Mouse (Mus musculus) stomach, embryonic 15.5 days (tissue): Measurements from ENCODE around the gene Tnf. TPM values are rescaled to one million over a fixed set of nuclear protein-coding genes. Genes with fewer than 3 reads are reported as not detected.

Experiments used
- ATAC-seq: fragments of 200-750 bp; cut with Nextera tagmentation; 2 replicates; pipeline ENCODE4 v1.8.0; 2017; ENCODE audit warnings: low read depth, moderate number of reproducible peaks, moderate TSS enrichment; ENCODE audit not compliant: insufficient read depth, low FRiP score
- H3K27ac ChIP-seq: fragments of 300-500 bp; sonication (generic); 2 replicates; pipeline ENCODE4 v1.5.1; 2015; ENCODE audit warnings: mild to moderate bottlenecking, inconsistent platforms
- H3K27me3 ChIP-seq: fragments of 300-500 bp; sonication (generic); replicated peaks from 2 replicates; pipeline ENCODE4 v1.6.1; 2015; ENCODE audit warnings: inconsistent platforms
- H3K36me3 ChIP-seq: fragments of 300-500 bp; sonication (generic); 2 replicates; pipeline ENCODE4 v1.6.1; 2015; ENCODE audit warnings: inconsistent platforms
- H3K4me1 ChIP-seq: fragments of 300-500 bp; sonication (generic); 2 replicates; pipeline ENCODE4 v1.6.1; 2015; ENCODE audit warnings: inconsistent platforms
- H3K4me2 ChIP-seq: fragments of 300-500 bp; sonication (generic); 2 replicates; pipeline ENCODE4 v1.6.1; 2015; ENCODE audit warnings: mild to moderate bottlenecking, inconsistent platforms
- H3K4me3 ChIP-seq: fragments of 300-500 bp; sonication (generic); replicated peaks from 2 replicates; pipeline ENCODE4 v1.5.1; 2015; ENCODE audit warnings: inconsistent platforms
- H3K9ac ChIP-seq: fragments of 300-500 bp; sonication (generic); 2 replicates; pipeline ENCODE4 v1.6.1; 2015; ENCODE audit warnings: inconsistent platforms
- H3K9me3 ChIP-seq: fragments of 300-500 bp; sonication (generic); 2 replicates; pipeline ENCODE4 v1.6.1; 2016; ENCODE audit warnings: inconsistent platforms
- WGBS: fragments of 180-500 bp; shearing (Covaris S2); methylation state at CpG from one replicate; pipeline ENCODE4 v1.1.7; 2015; 5-methylcytosine and 5-hydroxymethylcytosine counted together
- polyA plus RNA-seq: library from polyadenylated mRNA; unstranded; fragments of >200 nt; fragmentation: Nextera tagmentation; extraction: Ambion mirVana; gene quantifications from 2 replicates; pipeline ENCODE4 v1.2.1, GENCODE M21; 2015

The Tnf gene
- polyA plus RNA-seq, 1 experiment from 2014 or later, result 0.28 TPM

GRCm38 (mm10) chr17:35195631-35196320, 6.0 kb downstream of the Tnf start:
- Histone ChIP-seq H3K9ac (peak overlapping the region; percentile 35), H3K4me2 (peak overlapping the region; percentile 93), H3K4me3 (peak overlapping the region; percentile 47), H3K9me3 (no peaks in the 10 kb centered on the region), H3K27ac (no peak overlapping the region), H3K27me3 (peaks cover 15% of the 10 kb centered on the region), H3K36me3 (no peaks in the 10 kb centered on the region), H3K4me1 (peaks cover 15% of the 10 kb centered on the region; the same call in 1 of the 2 replicates)
- WGBS, result 2% methylated on average over 63 of the region's 66 CpGs
- ATAC-seq, result peak; percentile 73

GRCm38 (mm10) chr17:35194844-35195630, 6.8 kb downstream of the Tnf start:
- peaks cover 15% of the 10 kb centered on the region for H3K27me3 ChIP-seq
- no peak for ATAC-seq

GRCm38 (mm10) chr17:35193881-35194843, 7.6 kb downstream of the Tnf start, which contains the start of gene Ltb:
TSS of gene Ltb (plus strand) at chr17:35194439.
- ATAC-seq, result no peak
- peaks cover 15% of the 10 kb centered on the region; the same call in 1 of the 2 replicates for H3K4me1 ChIP-seq
- peak within 1 kb of the TSS; percentile 93 for H3K4me2 ChIP-seq
- no peaks in the 10 kb centered on the region for H3K9me3 ChIP-seq
- H3K27me3 ChIP-seq, result peaks cover 15% of the 10 kb centered on the region
- WGBS, result 54% methylated on average over 28 of the region's 28 CpGs
- no peak within 1 kb of the TSS for H3K27ac ChIP-seq
- H3K36me3 ChIP-seq, result no peaks in the 10 kb centered on the region
- H3K9ac ChIP-seq, result no peak within 1 kb of the TSS
- H3K4me3 ChIP-seq, result peak within 1 kb of the TSS; percentile 47

More at GRCm38 (mm10) chr17:35194844-35195630, 6.8 kb downstream of the Tnf start:
- 38% methylated on average over 19 of the region's 19 CpGs for WGBS
- H3K4me1 ChIP-seq, result peaks cover 15% of the 10 kb centered on the region; the same call in 1 of the 2 replicates
- no peaks in the 10 kb centered on the region for H3K9me3 ChIP-seq
- H3K9ac ChIP-seq, result no peak overlapping the region
- peak overlapping the region; percentile 93 for H3K4me2 ChIP-seq
- H3K4me3 ChIP-seq, result peak overlapping the region; percentile 47
- no peaks in the 10 kb centered on the region for H3K36me3 ChIP-seq
- no peak overlapping the region for H3K27ac ChIP-seq

GRCm38 (mm10) chr17:35192924-35193323, 8.9 kb downstream of the Tnf start:
- H3K9ac ChIP-seq, result no peak overlapping the region
- no peaks in the 10 kb centered on the region for H3K36me3 ChIP-seq
- no peak overlapping the region; the same call in 1 of the 2 replicates for H3K27ac ChIP-seq
- peaks cover 11% of the 10 kb centered on the region for H3K27me3 ChIP-seq
- H3K9me3 ChIP-seq, result no peaks in the 10 kb centered on the region
- no peak overlapping the region for H3K4me2 ChIP-seq
- no peak for ATAC-seq
- H3K4me3 ChIP-seq, result no peak overlapping the region
- H3K4me1 ChIP-seq, result peaks cover 15% of the 10 kb centered on the region; the same call in 1 of the 2 replicates
- 86% methylated on average over 5 of the region's 5 CpGs for WGBS

GRCm38 (mm10) chr17:35191723-35192122, 10.1 kb downstream of the Tnf start:
- no peak overlapping the region for H3K9ac ChIP-seq
- ATAC-seq, result no peak
- no peak overlapping the region for H3K4me3 ChIP-seq
- no peak overlapping the region for H3K27ac ChIP-seq
- WGBS, result 61% methylated on average over 2 of the region's 2 CpGs
- H3K4me1 ChIP-seq, result peaks cover 16% of the 10 kb centered on the region
- H3K4me2 ChIP-seq, result no peak overlapping the region
- peaks cover 11% of the 10 kb centered on the region for H3K27me3 ChIP-seq
- no peaks in the 10 kb centered on the region for H3K9me3 ChIP-seq
- no peaks in the 10 kb centered on the region for H3K36me3 ChIP-seq

GRCm38 (mm10) chr17:35190096-35190495, 11.7 kb downstream of the Tnf start:
- Histone ChIP-seq H3K27me3 (peaks cover 3% of the 10 kb centered on the region), H3K9me3 (no peaks in the 10 kb centered on the region), H3K4me1 (peaks cover 15% of the 10 kb centered on the region), H3K36me3 (no peaks in the 10 kb centered on the region), H3K9ac (no peak overlapping the region), H3K27ac (no peak overlapping the region), H3K4me2 (no peak overlapping the region), H3K4me3 (no peak overlapping the region)
- WGBS, result 69% methylated on average over 4 of the region's 4 CpGs
- ATAC-seq, result no peak

- Histone ChIP-seq H3K4me3 (no peak overlapping the region), H3K4me1 (peaks cover 9% of the 10 kb centered on the region), H3K36me3 (no peaks in the 10 kb centered on the region), H3K4me2 (no peak overlapping the region), H3K27me3 (no peaks in the 10 kb centered on the region), H3K27ac (no peak overlapping the region), H3K9ac (no peak overlapping the region), H3K9me3 (no peaks in the 10 kb centered on the region)
- no peak for ATAC-seq
- 54% methylated on average over 1 of the region's 1 CpGs for WGBS
Measured at GRCm38 (mm10) chr17:35189186-35189585, 12.6 kb downstream of the Tnf start.

- Histone ChIP-seq H3K4me2 (no peak within 1 kb of the TSS; the same call in 1 of the 2 replicates), H3K36me3 (no peaks in the 10 kb centered on the region), H3K27ac (peak within 1 kb of the TSS; percentile 31; the same call in 1 of the 2 replicates), H3K27me3 (no peaks in the 10 kb centered on the region), H3K9me3 (no peaks in the 10 kb centered on the region), H3K4me1 (peaks cover 9% of the 10 kb centered on the region), H3K9ac (no peak within 1 kb of the TSS), H3K4me3 (no peak within 1 kb of the TSS)
- WGBS, result 58% methylated on average over 7 of the region's 7 CpGs
- no peak for ATAC-seq
Measured at GRCm38 (mm10) chr17:35187959-35188610, 13.7 kb downstream of the Tnf start, which contains the start of gene Lst1. TSS of gene Lst1 (minus strand) at chr17:35188439.

GRCm38 (mm10) chr17:35187345-35187744, 14.5 kb downstream of the Tnf start:
- Histone ChIP-seq H3K9me3 (no peaks in the 10 kb centered on the region), H3K4me2 (no peak overlapping the region; the same call in 1 of the 2 replicates), H3K4me1 (peaks cover 9% of the 10 kb centered on the region), H3K27me3 (no peaks in the 10 kb centered on the region), H3K27ac (no peak overlapping the region), H3K4me3 (no peak overlapping the region), H3K36me3 (no peaks in the 10 kb centered on the region), H3K9ac (no peak overlapping the region)
- 61% methylated on average over 4 of the region's 4 CpGs for WGBS
- no peak for ATAC-seq

GRCm38 (mm10) chr17:35186681-35187080, 15.1 kb downstream of the Tnf start:
- H3K27me3 ChIP-seq, result no peaks in the 10 kb centered on the region
- H3K4me2 ChIP-seq, result peak overlapping the region; percentile 58
- no peaks in the 10 kb centered on the region for H3K9me3 ChIP-seq
- H3K27ac ChIP-seq, result peak overlapping the region; percentile 73
- peaks cover 9% of the 10 kb centered on the region for H3K4me1 ChIP-seq
- WGBS, result 0% methylated on average over 4 of the region's 4 CpGs
- H3K4me3 ChIP-seq, result peak overlapping the region; percentile 48
- no peaks in the 10 kb centered on the region for H3K36me3 ChIP-seq
- ATAC-seq, result peak; percentile 20; the same call in 1 of the 2 replicates
- H3K9ac ChIP-seq, result no peak overlapping the region
